Mouse (Mus musculus) neural tube, embryonic 14.5 days (tissue): ENCODE measurements around the gene 3110040N11Rik. TPM values are rescaled to one million over a fixed set of nuclear protein-coding genes. Genes with fewer than 3 reads are reported as not detected.
"Not testable (repeated sequence)": the region's sequence is repeated elsewhere in the genome, so short reads cannot be mapped to it uniquely, and the experiment has no call there.

Source experiments
- ATAC-seq: fragments of 200-750 bp; cut with Nextera tagmentation; 2 replicates; pipeline ENCODE4 v1.8.0; 2017; ENCODE audit warnings: low read depth, mild to moderate bottlenecking, moderate TSS enrichment, moderate library complexity
- H3K27ac ChIP-seq: fragments of 300-500 bp; sonication (generic); 2 replicates; pipeline ENCODE4 v1.5.1; 2014; ENCODE audit warnings: low read depth, mild to moderate bottlenecking, control low read depth, low read length, moderate library complexity, mixed read lengths
- H3K27me3 ChIP-seq: fragments of 300-500 bp; sonication (generic); 2 replicates; pipeline ENCODE4 v1.6.1; 2014; ENCODE audit warnings: low read length; ENCODE audit not compliant: control insufficient read depth, insufficient read depth
- H3K36me3 ChIP-seq: fragments of 300-500 bp; sonication (generic); 2 replicates; pipeline ENCODE4 v1.6.1; 2014; ENCODE audit warnings: low read length, mixed read lengths; ENCODE audit not compliant: control insufficient read depth, insufficient read depth
- H3K4me1 ChIP-seq: fragments of 300-500 bp; sonication (generic); 2 replicates; pipeline ENCODE4 v1.6.1; 2014; ENCODE audit warnings: low read length; ENCODE audit not compliant: control insufficient read depth, insufficient read depth
- H3K4me2 ChIP-seq: fragments of 300-500 bp; sonication (generic); 2 replicates; pipeline ENCODE4 v1.6.1; 2014; ENCODE audit warnings: mild to moderate bottlenecking, low read depth, low read length, control low read depth
- H3K4me3 ChIP-seq: fragments of 300-500 bp; sonication (generic); 2 replicates; pipeline ENCODE4 v1.5.1; 2014; ENCODE audit warnings: low read depth, low read length, control low read depth, mixed read lengths
- H3K9ac ChIP-seq: fragments of 300-500 bp; sonication (generic); replicated peaks from 2 replicates; pipeline ENCODE4 v1.6.1; 2014; ENCODE audit warnings: low read depth, mild to moderate bottlenecking, control low read depth, low read length, mixed read lengths
- H3K9me3 ChIP-seq: fragments of 300-500 bp; sonication (generic); 2 replicates; pipeline ENCODE4 v1.6.1; 2016; ENCODE audit warnings: low read length; ENCODE audit not compliant: control insufficient read depth
- WGBS: fragments of 180-500 bp; shearing (Covaris S2); extraction: QIAGEN DNeasy Blood & Tissue Kit; methylation state at CpG from one replicate; pipeline ENCODE4 v1.1.7; 2014; 5-methylcytosine and 5-hydroxymethylcytosine counted together
- polyA plus RNA-seq: library from polyadenylated mRNA; unstranded; fragments of >200 nt; fragmentation: Nextera tagmentation; extraction: Ambion mirVana; gene quantifications from 2 replicates; pipeline ENCODE4 v1.2.1, GENCODE M21; 2014

Gene 3110040N11Rik
- polyA plus RNA-seq, result 45.3 and 55.4 TPM in 2 replicates

DNA sequence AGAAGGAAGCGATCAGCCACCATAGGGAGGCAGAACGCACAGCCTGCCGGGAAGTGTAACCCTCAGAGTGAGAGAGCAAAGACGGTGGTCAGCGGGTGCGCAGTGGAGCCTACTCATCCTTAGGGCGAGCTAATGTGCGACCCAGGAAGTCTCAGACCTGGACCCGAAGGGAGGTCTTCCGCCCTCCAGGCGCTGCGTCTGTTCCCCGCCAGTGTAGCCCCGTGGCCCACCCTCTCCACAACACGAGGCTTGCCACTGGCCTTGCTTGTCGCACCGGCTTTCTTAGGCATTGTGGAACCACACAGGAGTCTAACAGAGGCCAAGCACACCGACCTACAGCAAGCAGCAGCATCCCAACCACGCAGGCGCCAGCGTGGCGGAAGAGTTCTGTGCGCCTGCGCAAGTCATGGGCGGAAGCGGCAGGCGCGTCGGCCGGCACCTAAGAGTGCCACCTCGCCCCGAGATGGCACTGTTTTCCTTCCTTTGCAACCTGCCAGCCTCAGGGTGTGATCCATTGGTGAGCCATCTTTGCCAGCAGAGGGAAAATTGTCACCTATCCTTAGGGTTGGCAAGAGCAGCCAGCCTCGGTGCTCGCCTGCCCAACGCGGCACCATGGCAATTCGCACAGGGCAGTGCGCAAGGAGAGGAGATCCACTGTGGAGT lies at the start of gene 3110040N11Rik:
TSS of gene 3110040N11Rik (minus strand) at position 384 of the 663 bp plus-strand sequence.
- peak; percentile 96 for ATAC-seq
- peak within 1 kb of the TSS; percentile 60 for H3K9ac ChIP-seq
- H3K4me3 ChIP-seq, result peak within 1 kb of the TSS; percentile 41
- no peaks in the 10 kb centered on the region for H3K27me3 ChIP-seq
- H3K27ac ChIP-seq, result peak within 1 kb of the TSS; percentile 95
- under 1% methylated on average over 38 of the region's 38 CpGs for WGBS
- peak within 1 kb of the TSS; percentile 90 for H3K4me2 ChIP-seq
- peaks cover 14% of the 10 kb centered on the region for H3K4me1 ChIP-seq
- H3K9me3 ChIP-seq, result no peaks in the 10 kb centered on the region
- peaks cover 14% of the 10 kb centered on the region; the same call in 1 of the 2 replicates for H3K36me3 ChIP-seq

DNA sequence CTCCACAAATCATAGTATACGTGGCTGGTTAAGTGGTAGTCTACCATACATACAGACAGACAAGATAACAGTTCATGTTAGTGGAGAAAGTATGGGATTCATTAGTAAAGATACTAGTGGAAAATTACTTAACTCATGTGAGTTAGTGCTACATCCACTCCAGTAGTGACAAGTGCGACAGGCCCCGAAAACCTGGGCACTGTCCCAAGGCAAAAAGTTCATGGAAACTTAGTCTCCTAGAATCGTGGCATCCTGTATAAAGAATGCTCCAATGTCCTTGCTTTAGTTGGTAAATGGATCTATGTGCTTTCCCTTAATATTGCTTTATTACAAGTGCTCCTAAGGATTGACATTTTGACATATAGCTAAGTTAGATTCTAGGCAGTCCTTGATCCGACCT lies 48.5 kb upstream of the 3110040N11Rik start:
- H3K9me3 ChIP-seq, H3K4me1 ChIP-seq, H3K36me3 ChIP-seq, H3K4me3 ChIP-seq, H3K27ac ChIP-seq, H3K9ac ChIP-seq, H3K27me3 ChIP-seq, ATAC-seq, H3K4me2 ChIP-seq: not testable (repeated sequence)
- 91% methylated on average over 5 of the region's 5 CpGs for WGBS

DNA sequence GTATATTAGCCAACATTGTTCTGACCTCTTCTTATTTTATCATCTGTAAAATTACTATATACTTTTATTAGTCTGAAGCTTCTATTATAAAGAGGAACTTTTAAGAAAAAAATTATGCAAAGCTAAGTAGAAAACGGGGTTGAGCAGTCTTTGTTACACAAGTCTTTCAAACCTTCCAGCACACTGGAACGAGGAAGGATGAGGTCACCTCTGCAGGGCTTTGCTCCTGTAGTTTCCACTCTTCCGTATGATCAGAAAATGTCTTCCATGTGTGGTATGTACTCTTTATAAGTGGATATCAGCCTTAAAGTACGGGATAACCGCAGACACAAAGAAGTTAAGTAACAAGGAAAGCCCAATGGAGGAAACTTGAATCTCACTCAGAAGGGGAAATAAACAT lies 46.2 kb upstream of the 3110040N11Rik start:
- no peaks in the 10 kb centered on the region for H3K4me1 ChIP-seq
- H3K4me2 ChIP-seq, result no peak overlapping the region
- H3K27me3 ChIP-seq, result no peaks in the 10 kb centered on the region
- ATAC-seq, result no peak
- H3K9me3 ChIP-seq, result no peaks in the 10 kb centered on the region
- no peak overlapping the region for H3K4me3 ChIP-seq
- WGBS, result 92% methylated on average over 5 of the region's 5 CpGs
- no peak overlapping the region for H3K27ac ChIP-seq
- H3K9ac ChIP-seq, result no peak overlapping the region
- H3K36me3 ChIP-seq, result no peaks in the 10 kb centered on the region

DNA sequence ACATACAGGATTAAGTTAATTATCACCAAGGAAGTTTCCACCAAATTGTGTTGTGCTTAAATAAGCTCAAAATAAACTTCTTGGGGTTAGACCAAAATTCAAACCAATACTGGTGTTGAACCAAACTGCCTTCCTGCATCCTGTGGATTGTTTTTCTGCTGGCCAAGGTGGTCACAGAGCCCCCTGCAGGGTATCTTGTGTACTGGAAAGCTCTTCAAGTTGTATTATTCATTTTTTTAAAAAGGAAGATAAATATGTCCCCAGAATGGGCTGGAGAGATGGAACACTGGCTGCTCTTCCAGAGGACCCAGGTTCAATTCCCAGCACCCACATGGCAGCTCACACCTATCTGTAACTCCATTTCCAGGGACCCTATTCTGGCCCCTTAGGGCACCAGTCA lies 45.6 kb upstream of the 3110040N11Rik start:
- no peak overlapping the region for H3K9ac ChIP-seq
- no peaks in the 10 kb centered on the region for H3K36me3 ChIP-seq
- no peak overlapping the region for H3K27ac ChIP-seq
- H3K9me3 ChIP-seq, result no peaks in the 10 kb centered on the region
- no peaks in the 10 kb centered on the region for H3K4me1 ChIP-seq
- H3K4me3 ChIP-seq, result no peak overlapping the region
- ATAC-seq, result no peak
- H3K27me3 ChIP-seq, result no peaks in the 10 kb centered on the region
- no peak overlapping the region for H3K4me2 ChIP-seq

DNA sequence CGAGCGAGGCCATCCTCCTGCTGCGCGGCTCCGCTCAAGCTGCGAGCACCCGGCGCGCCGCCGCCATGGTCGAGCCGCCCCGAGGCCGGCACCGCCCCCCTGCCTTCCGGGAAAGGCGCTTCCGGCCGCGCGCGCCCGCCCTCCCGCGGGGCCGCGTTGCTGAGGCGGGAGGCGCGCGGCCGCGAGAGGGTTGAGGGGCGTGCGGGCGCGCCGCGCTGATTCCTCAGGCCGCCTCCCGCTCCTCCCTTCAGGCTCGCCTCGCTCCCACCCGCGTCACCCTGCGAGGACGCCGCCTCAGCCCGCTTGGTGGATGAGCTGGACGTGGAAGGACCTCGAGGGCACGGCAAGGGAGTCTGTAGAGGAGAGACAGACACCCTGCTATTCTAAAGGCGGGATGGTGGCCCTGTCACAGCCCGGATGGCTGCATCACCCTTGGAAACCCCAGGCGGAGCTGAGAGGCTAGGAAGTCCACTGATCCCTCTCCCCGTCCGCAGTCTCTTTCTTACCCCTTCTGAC lies 40.2 kb upstream of the 3110040N11Rik start, which contains the start of gene Btbd1:
TSS of gene Btbd1 (minus strand) at position 53 of the 516 bp plus-strand sequence.
- H3K27ac ChIP-seq, result peak within 1 kb of the TSS; percentile 95
- 1% methylated on average over 38 of the region's 58 CpGs for WGBS
- peaks cover 31% of the 10 kb centered on the region for H3K4me1 ChIP-seq
- no peaks in the 10 kb centered on the region for H3K9me3 ChIP-seq
- H3K27me3 ChIP-seq, result no peaks in the 10 kb centered on the region
- peak within 1 kb of the TSS; percentile 96 for H3K9ac ChIP-seq
- H3K4me3 ChIP-seq, result peak within 1 kb of the TSS; percentile 81
- ATAC-seq, result peak; percentile 91
- H3K36me3 ChIP-seq, result no peaks in the 10 kb centered on the region
- peak within 1 kb of the TSS; percentile 78 for H3K4me2 ChIP-seq

DNA sequence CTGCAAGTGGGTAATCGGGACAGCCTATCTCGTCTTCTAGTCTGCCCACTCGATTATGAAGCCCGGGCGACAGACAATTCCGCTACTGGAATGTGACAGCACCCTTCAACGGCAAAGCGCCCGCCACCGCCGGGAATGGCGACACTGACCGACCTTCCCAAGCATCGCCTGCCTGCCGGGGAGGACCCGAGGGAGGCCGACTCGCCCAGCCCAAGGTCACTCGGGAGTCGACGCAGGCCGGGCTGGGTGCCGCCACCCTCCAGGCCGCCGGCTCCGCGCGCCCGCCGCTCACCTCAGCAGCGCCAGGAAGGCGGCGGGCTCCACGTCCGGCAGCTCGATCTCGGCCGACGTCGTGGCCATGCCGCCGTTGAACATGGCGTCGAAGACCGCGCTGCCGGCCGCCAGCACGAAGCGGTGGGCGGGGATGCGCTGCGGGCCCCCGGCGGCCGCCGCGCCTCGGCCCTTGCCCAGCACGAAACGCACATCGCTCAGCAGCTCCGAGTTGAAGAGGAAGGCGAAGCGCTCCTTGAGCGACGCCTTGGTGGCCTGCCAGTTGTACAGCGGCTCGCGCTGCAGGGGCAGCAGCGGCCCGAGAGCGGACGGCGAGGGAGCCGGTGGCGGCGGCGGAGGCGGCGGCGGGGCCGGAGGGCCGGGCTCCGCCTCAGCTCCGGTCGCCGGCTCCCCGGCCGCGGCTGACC lies 39.6 kb upstream of the 3110040N11Rik start:
- no peaks in the 10 kb centered on the region for H3K27me3 ChIP-seq
- no peaks in the 10 kb centered on the region for H3K9me3 ChIP-seq
- WGBS, result under 1% methylated on average over 65 of the region's 91 CpGs
- H3K4me2 ChIP-seq, result peak overlapping the region; percentile 78
- H3K4me3 ChIP-seq, result peak overlapping the region; percentile 81
- H3K36me3 ChIP-seq, result no peaks in the 10 kb centered on the region
- peak; percentile 79 for ATAC-seq
- peaks cover 31% of the 10 kb centered on the region for H3K4me1 ChIP-seq
- peak overlapping the region; percentile 95 for H3K27ac ChIP-seq
- H3K9ac ChIP-seq, result peak overlapping the region; percentile 96

DNA sequence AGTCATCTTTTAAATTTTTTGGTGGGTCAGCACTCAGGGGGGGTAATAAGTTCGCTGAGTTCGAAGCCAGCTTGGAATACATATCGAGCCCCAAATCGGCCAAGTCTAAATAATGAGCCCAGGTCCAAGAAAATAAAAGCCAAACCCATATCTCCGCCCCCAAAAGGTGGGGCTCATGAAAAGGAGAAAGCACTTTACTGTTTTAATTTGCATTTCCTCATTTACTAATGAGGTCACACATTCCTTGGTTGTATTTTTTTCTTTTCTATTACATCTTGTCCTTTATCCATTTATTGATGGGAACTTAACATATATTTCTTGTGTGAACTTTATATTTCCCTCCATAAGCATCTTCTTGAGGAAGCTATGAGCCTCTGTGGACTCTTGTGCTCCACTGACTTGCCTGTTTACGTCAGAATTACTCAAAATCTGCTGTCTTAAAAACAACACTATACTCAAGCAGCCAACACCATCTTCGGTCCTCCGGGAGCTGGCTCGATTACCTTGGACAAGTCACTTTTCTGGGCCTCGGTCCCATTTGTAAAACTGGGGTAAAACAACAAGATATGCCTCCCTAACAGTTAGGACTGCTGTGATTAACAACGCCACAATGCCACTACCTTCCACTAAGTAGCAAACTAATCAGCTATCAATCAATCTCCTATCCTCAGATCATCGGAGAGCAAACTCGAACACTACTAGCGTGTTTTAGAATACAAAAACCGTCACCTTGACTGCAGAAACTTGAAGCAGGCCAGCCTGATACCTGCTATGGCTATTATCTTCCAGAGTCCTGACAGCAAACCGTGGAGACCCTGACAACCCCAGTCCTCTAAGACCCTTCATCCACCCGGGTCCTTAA lies 38.8 kb upstream of the 3110040N11Rik start:
- peak overlapping the region; percentile 96 for H3K9ac ChIP-seq
- H3K27ac ChIP-seq, result peak overlapping the region; percentile 95
- peak overlapping the region; percentile 81 for H3K4me3 ChIP-seq
- no peaks in the 10 kb centered on the region for H3K9me3 ChIP-seq
- H3K36me3 ChIP-seq, result no peaks in the 10 kb centered on the region
- H3K27me3 ChIP-seq, result no peaks in the 10 kb centered on the region
- WGBS, result 23% methylated on average over 17 of the region's 17 CpGs
- H3K4me2 ChIP-seq, result peak overlapping the region; percentile 78
- peak; percentile 15; the same call in 1 of the 2 replicates for ATAC-seq
- peaks cover 31% of the 10 kb centered on the region for H3K4me1 ChIP-seq

DNA sequence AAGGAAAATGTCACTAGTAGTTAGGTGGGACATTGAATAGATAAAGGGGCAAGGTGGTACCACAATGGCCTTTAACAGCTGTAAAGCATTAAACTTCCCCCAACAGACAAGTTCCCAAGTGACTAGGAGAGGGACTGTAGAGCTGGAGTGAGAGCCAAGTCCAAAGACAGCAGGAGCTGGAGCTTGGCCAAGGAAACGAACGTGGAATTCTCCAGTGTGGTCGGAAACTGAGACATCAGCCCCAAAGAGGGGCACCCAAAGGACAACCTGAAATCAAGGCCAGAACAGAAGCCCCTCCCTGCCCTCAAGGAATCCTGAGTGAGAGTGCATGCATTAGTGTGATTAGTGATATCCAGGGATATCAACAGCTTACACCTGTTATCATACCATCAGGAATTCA lies 36.1 kb upstream of the 3110040N11Rik start:
- 48% methylated on average over 3 of the region's 3 CpGs for WGBS
- H3K27ac ChIP-seq, result no peak overlapping the region
- H3K27me3 ChIP-seq, result no peaks in the 10 kb centered on the region
- no peaks in the 10 kb centered on the region for H3K36me3 ChIP-seq
- H3K9ac ChIP-seq, result no peak overlapping the region
- H3K4me3 ChIP-seq, result no peak overlapping the region
- no peak for ATAC-seq
- H3K4me2 ChIP-seq, result no peak overlapping the region
- no peaks in the 10 kb centered on the region for H3K9me3 ChIP-seq
- peaks cover 31% of the 10 kb centered on the region for H3K4me1 ChIP-seq
